Mouse (Mus musculus) bone marrow macrophage, adult 2 months (primary cell): Measurements from ENCODE around the gene Trp53rka.

ENCODE experiments used
- CTCF ChIP-seq: IDR thresholded peaks from 2 replicates; pipeline ENCODE4 v1.5.1; 2012; ENCODE audit warnings: low read depth, mild to moderate bottlenecking, low read length, moderate library complexity
- POLR2A ChIP-seq: IDR thresholded peaks from 2 replicates; pipeline ENCODE4 v1.6.1; 2012; ENCODE audit warnings: mild to moderate bottlenecking, low read depth, low read length, borderline replicate concordance

- TF ChIP-seq POLR2A (no peak), CTCF (no peak)
These were observed at the start of gene Trp53rka for GRCm38 (mm10) chr2:165492648-165493553.
